Mouse (Mus musculus) limb, embryonic 11.5 days (tissue): Measurements from ENCODE around the gene Acat3. TPM values are rescaled to one million over a fixed set of nuclear protein-coding genes. Genes with fewer than 3 reads are reported as not detected.
"Not testable (repeated sequence)": the region's sequence is repeated elsewhere in the genome, so short reads cannot be mapped to it uniquely, and the experiment has no call there.

Source experiments
- ATAC-seq: fragments of 200-750 bp; cut with Nextera tagmentation; 2 replicates; pipeline ENCODE4 v1.8.0; 2017; ENCODE audit warnings: low read depth; ENCODE audit not compliant: insufficient number of reproducible peaks, low FRiP score, low TSS enrichment
- DNase-seq: peaks from one replicate; pipeline ENCODE4 v3.0.0-alpha.2; 2015; ENCODE audit warnings: low spot score
- H3K27ac ChIP-seq: fragments of 300-500 bp; sonication (generic); replicated peaks from 2 replicates; pipeline ENCODE4 v1.5.1; 2014; ENCODE audit warnings: low read depth, mild to moderate bottlenecking, low read length
- H3K27me3 ChIP-seq: fragments of 300-500 bp; sonication (generic); 2 replicates; pipeline ENCODE4 v1.6.1; 2014; ENCODE audit warnings: mild to moderate bottlenecking, low read length, mixed read lengths; ENCODE audit not compliant: control insufficient read depth, insufficient read depth
- H3K36me3 ChIP-seq: fragments of 300-500 bp; sonication (generic); 2 replicates; pipeline ENCODE4 v1.6.1; 2014; ENCODE audit warnings: mild to moderate bottlenecking, low read length, moderate library complexity, mixed read lengths; ENCODE audit not compliant: control insufficient read depth, insufficient read depth
- H3K4me1 ChIP-seq: fragments of 300-500 bp; sonication (generic); 2 replicates; pipeline ENCODE4 v1.6.1; 2014; ENCODE audit warnings: low read length, mixed read lengths; ENCODE audit not compliant: control insufficient read depth, insufficient read depth
- H3K4me2 ChIP-seq: fragments of 300-500 bp; sonication (generic); 2 replicates; pipeline ENCODE4 v1.6.1; 2014; ENCODE audit warnings: low read depth, mild to moderate bottlenecking, moderate library complexity; ENCODE audit not compliant: severe bottlenecking
- H3K4me3 ChIP-seq: fragments of 300-500 bp; sonication (generic); 2 replicates; pipeline ENCODE4 v1.5.1; 2014; ENCODE audit warnings: low read depth, low read length
- H3K9ac ChIP-seq: fragments of 300-500 bp; sonication (generic); 2 replicates; pipeline ENCODE4 v1.6.1; 2014; ENCODE audit warnings: mild to moderate bottlenecking, low read length
- H3K9me3 ChIP-seq: fragments of 300-500 bp; sonication (generic); 2 replicates; pipeline ENCODE4 v1.6.1; 2016; ENCODE audit warnings: low read length; ENCODE audit not compliant: control insufficient read depth
- WGBS: fragments of 180-500 bp; shearing (Covaris S2); extraction: QIAGEN DNeasy Blood & Tissue Kit; methylation state at CpG from one replicate; pipeline ENCODE4 v1.1.7; 2014; 5-methylcytosine and 5-hydroxymethylcytosine counted together
- polyA plus RNA-seq: library from polyadenylated mRNA; unstranded; fragments of >200 nt; fragmentation: Nextera tagmentation; extraction: Ambion mirVana; gene quantifications from 2 replicates; pipeline ENCODE4 v1.2.1, GENCODE M21; 2014

Gene Acat3
- 0.68 and 0.88 TPM in 2 replicates for polyA plus RNA-seq

DNA sequence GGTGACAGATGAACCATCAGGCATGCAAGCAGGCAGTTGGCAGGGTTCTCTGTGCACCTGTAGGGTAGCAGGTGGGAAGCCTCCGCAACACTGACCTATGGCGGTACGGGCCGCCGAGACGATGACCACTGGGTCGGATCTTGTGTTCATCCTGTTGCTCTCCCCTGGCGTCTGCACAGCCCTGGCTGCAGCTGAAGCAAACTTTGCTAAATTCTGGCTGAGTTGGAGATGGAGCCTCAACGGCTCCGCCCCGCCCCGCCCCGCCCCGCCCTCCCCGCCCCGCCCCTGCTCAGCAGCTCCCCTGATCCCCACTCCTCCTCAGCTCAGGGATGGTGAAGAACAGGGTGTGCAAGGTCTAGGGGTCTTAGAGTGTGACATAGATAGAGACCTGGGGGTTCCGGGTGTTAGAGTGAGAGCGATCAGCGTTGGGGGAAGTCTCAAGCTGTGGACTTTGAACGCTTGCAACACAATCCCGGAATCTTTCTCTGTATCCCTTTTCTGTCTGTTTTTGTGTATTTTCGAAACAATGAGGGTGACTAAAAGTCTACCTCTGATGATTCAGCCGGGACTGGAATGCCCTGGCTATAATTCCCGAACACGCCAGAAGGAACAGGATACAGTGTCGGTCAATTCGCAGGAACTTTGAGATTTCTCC is at the start of gene Acat3:
TSS of gene Acat3 (minus strand) at position 450 of the 655 bp plus-strand sequence.
- 0 out of 2 replicates have a peak, but pooled peaks cover 5% of the 10 kb centered on the region for H3K4me1 ChIP-seq
- peaks cover 5% of the 10 kb centered on the region; the same call in 1 of the 2 replicates for H3K36me3 ChIP-seq
- no peak within 1 kb of the TSS for H3K9ac ChIP-seq
- peak within 1 kb of the TSS; percentile 16 for H3K4me3 ChIP-seq
- ATAC-seq (peak; percentile 71), DNase-seq (no peak)
- no peak within 1 kb of the TSS for H3K27ac ChIP-seq
- H3K4me2 ChIP-seq = peak within 1 kb of the TSS; percentile 53
- no peaks in the 10 kb centered on the region for H3K27me3 ChIP-seq
- 19% methylated on average over 27 of the region's 27 CpGs for WGBS
- no peaks in the 10 kb centered on the region for H3K9me3 ChIP-seq

DNA sequence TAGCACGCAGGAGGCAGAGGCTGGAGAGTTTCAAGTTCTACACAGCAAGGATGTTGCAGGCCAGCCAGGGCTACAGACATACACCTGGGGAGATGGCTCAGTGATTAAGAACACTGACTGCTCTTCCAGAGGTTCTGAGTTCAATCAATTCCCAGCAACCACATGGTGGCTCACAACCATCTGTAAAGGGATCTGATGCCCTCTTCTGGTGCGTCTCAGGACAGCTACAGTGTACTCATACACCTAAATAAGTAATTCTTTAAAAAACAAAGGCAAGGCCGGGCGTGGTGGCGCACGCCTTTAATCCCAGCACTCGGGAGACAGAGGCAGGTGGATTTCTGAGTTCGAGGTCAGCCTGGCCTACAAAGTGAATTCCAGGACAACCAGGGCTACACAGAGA is 47.7 kb upstream of the Acat3 start:
- 97% methylated on average over 8 of the region's 8 CpGs for WGBS

DNA sequence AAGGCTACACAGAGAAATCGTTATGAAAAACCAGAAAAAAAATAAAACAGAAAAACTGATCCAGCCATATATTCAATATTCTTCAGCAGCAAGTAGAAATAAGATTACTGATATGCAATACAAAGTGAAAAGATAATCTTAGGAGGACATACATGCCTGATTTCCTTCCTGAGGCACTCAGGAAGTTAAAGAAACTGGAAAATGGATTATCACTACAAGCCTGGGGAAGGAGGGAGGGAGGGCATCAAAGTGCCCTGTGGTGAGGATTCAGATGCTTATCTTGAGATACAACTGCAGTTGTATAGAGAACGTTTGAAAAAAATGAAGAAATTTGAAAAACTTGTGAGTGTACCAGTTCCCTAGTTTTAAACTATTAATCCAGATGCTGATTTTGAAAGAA is 43.6 kb upstream of the Acat3 start:
- no peak for ATAC-seq
- Histone ChIP-seq H3K4me3 (no peak overlapping the region), H3K27ac (no peak overlapping the region), H3K9ac (no peak overlapping the region), H3K36me3 (peaks cover 27% of the 10 kb centered on the region), H3K9me3 (no peaks in the 10 kb centered on the region), H3K4me2 (no peak overlapping the region), H3K27me3 (no peaks in the 10 kb centered on the region), H3K4me1 (no peaks in the 10 kb centered on the region)
- no peak for DNase-seq
- 90% methylated on average over 2 of the region's 2 CpGs for WGBS

More for the DNA sequence above, 47.7 kb upstream of the Acat3 start:
- not testable (repeated sequence) for H3K4me3 ChIP-seq, H3K9me3 ChIP-seq, H3K4me1 ChIP-seq, H3K4me2 ChIP-seq, H3K27me3 ChIP-seq, DNase-seq, H3K36me3 ChIP-seq, H3K27ac ChIP-seq, ATAC-seq, H3K9ac ChIP-seq

DNA sequence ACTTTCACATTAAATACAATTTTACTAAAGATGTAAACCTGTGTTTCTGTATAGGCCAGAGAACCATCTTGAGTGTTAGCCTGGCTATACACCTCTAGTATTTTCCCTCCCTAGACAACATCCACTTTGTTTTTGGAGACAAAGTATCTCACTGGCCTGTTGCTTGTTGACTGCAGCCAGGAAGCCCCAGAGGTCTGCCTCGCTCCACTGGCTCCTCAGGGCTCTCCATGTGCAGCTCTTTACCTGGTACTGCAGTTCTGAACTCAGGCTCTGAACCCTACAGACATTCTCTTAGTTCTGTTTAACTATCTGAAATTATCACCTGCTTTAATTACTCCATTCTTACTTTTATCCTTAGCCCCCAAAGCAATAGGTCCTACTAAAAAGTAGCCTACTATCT is 38.1 kb upstream of the Acat3 start:
- 91% methylated on average over 1 of the region's 1 CpGs for WGBS
- H3K4me1 ChIP-seq = no peaks in the 10 kb centered on the region
- H3K4me2 ChIP-seq = no peak overlapping the region
- no peak overlapping the region for H3K4me3 ChIP-seq
- H3K27ac ChIP-seq = no peak overlapping the region
- no peak for ATAC-seq
- no peaks in the 10 kb centered on the region for H3K27me3 ChIP-seq
- H3K9ac ChIP-seq = no peak overlapping the region
- no peaks in the 10 kb centered on the region for H3K9me3 ChIP-seq
- peaks cover 26% of the 10 kb centered on the region for H3K36me3 ChIP-seq
- DNase-seq = no peak

DNA sequence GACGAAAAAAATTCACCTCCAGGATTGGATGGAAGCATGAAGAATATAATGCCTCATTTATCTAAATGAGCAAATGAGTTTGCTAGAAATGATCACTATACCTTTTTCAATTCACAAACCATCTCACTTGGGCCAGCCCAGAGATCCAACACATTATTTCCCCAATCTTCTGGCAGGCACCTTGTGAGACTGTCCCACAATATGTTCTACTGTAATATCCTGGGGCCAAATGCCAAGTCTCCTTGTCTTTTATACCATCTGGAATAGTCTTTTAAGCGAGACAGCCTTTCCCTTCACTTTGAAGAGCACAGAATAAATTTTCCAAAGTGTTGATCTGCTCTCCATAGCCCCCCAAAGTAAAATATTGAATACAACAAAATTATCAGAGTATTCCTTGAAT is 33.5 kb upstream of the Acat3 start:
- no peak overlapping the region for H3K9ac ChIP-seq
- H3K4me3 ChIP-seq = no peak overlapping the region
- no peak for ATAC-seq
- WGBS = 88% methylated on average over 2 of the region's 2 CpGs
- DNase-seq = no peak
- H3K36me3 ChIP-seq = peaks cover 7% of the 10 kb centered on the region
- H3K4me1 ChIP-seq = no peaks in the 10 kb centered on the region
- H3K27me3 ChIP-seq = no peaks in the 10 kb centered on the region
- no peaks in the 10 kb centered on the region for H3K9me3 ChIP-seq
- no peak overlapping the region for H3K27ac ChIP-seq
- H3K4me2 ChIP-seq = no peak overlapping the region

DNA sequence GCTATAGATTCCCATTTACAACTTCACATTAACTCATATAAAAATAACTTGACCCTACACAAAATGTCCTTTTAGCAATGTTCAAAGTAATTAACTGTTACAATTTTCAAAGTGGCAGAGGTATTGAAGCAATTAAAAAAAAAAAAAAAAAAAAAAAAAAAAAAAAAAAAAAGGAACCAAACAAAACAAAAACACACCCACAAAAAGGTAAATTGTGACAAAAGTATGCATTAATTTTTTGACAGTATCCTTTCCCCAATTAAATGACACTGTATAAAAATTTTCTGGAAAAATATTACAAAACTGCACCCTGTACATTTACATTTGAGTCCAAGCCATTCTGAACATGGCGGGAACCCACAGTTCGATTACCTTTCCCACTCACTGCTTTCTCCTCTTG is 26.8 kb upstream of the Acat3 start:
- no peak overlapping the region for H3K9ac ChIP-seq
- no peaks in the 10 kb centered on the region for H3K9me3 ChIP-seq
- no peak overlapping the region for H3K4me2 ChIP-seq
- H3K4me1 ChIP-seq = no peaks in the 10 kb centered on the region
- H3K4me3 ChIP-seq = no peak overlapping the region
- DNase-seq (no peak), ATAC-seq (no peak)
- no peak overlapping the region for H3K27ac ChIP-seq
- no peaks in the 10 kb centered on the region for H3K27me3 ChIP-seq
- peaks cover 2% of the 10 kb centered on the region; the same call in 1 of the 2 replicates for H3K36me3 ChIP-seq
- WGBS = 95% methylated on average over 2 of the region's 2 CpGs

DNA sequence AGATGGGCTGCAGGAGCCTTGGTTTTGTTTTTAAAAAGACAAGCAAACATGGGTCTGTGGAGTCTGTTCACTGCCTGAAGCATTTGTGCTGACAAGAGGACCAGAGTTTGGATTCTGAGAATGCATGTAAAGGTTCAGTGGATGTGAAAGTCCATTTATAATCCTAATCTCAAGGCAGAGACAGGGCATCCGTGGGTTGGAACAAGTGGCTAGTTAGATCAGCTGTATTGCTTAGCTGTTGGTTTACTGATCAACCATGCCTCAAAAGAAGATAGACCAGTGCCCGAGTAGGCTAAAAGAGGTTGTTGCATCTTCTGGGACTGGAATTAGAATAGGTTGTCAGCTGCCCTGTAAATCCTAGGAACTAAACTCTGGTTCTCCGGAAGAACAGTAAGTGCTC is 23.1 kb upstream of the Acat3 start:
- no peak overlapping the region for H3K27ac ChIP-seq

DNA sequence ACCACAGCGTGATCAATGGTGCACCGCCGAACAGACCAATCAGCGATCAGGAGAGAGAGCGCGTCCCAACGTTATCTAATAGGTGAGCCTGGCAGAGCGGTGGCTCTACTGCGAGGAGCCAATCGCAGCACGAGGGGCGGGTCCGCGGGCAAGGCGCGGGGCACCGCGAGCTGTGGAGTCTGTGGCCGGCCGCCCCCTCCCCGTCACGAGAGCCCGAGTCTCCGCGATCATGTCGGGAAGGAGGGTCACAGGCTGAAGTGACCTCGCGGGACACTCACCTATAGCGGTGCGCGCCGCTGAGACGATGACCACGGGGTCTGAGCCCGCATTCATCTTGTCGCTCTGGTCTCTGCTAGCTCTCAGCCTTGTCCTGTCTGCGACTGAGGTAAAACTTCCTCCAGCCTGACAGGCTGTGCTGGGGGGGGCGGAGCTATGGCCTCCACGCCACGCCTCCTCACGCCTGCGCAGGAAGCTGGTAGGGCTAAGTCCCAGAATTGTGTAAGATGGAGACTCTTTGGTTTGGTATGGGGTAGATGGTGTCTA is 20.0 kb upstream of the Acat3 start, which contains the start of gene Acat2:
TSS of gene Acat2 (minus strand) at position 417 of the 543 bp plus-strand sequence.
- Histone ChIP-seq H3K27ac (peak within 1 kb of the TSS; percentile 63; the same call in 1 of the 2 replicates), H3K4me1 (no peaks in the 10 kb centered on the region; the same call in 1 of the 2 replicates), H3K4me2 (peak within 1 kb of the TSS; percentile 55), H3K9ac (peak within 1 kb of the TSS; percentile 61), H3K4me3 (peak within 1 kb of the TSS; percentile 67), H3K36me3 (peaks cover 3% of the 10 kb centered on the region; the same call in 1 of the 2 replicates), H3K9me3 (no peaks in the 10 kb centered on the region), H3K27me3 (no peaks in the 10 kb centered on the region)
- DNase-seq = peak; percentile 91
- peak; percentile 98 for ATAC-seq
- WGBS = under 1% methylated on average over 37 of the region's 42 CpGs

More for the DNA sequence above, 23.1 kb upstream of the Acat3 start:
- Histone ChIP-seq H3K4me2 (no peak overlapping the region), H3K9ac (no peak overlapping the region), H3K9me3 (no peaks in the 10 kb centered on the region), H3K4me1 (no peaks in the 10 kb centered on the region; the same call in 1 of the 2 replicates), H3K4me3 (no peak overlapping the region), H3K27me3 (no peaks in the 10 kb centered on the region), H3K36me3 (peaks cover 2% of the 10 kb centered on the region; the same call in 1 of the 2 replicates)
- DNase-seq (no peak), ATAC-seq (no peak)
- 82% methylated on average over 3 of the region's 3 CpGs for WGBS
